Mouse (Mus musculus) bone marrow macrophage, adult 2 months (primary cell): ENCODE results near the gene Sall1. TPM values are rescaled to one million over a fixed set of nuclear protein-coding genes. Genes with fewer than 3 reads are reported as not detected.

ENCODE experiments used
- H3K27ac ChIP-seq: 2 replicates; pipeline ENCODE4 v1.5.1; 2012; ENCODE audit warnings: low read depth, low read length; ENCODE audit not compliant: insufficient read depth
- H3K4me1 ChIP-seq: 2 replicates; pipeline ENCODE4 v1.6.1; 2012; ENCODE audit warnings: low read length; ENCODE audit not compliant: control insufficient read depth, insufficient read depth
- H3K4me3 ChIP-seq: 2 replicates; pipeline ENCODE4 v1.5.1; 2012; ENCODE audit warnings: mild to moderate bottlenecking, low read length, moderate library complexity; ENCODE audit not compliant: insufficient read depth
- CTCF ChIP-seq: IDR thresholded peaks from 2 replicates; pipeline ENCODE4 v1.5.1; 2012; ENCODE audit warnings: low read depth, mild to moderate bottlenecking, low read length, moderate library complexity
- POLR2A ChIP-seq: IDR thresholded peaks from 2 replicates; pipeline ENCODE4 v1.6.1; 2012; ENCODE audit warnings: mild to moderate bottlenecking, low read depth, low read length, borderline replicate concordance
- polyA plus RNA-seq: library from polyadenylated mRNA; stranded (reverse); fragments of >200 nt; gene quantifications from 2 replicates; pipeline ENCODE4 v1.2.4, GENCODE M21; 2012; ENCODE audit not compliant: missing spikeins, insufficient read depth, insufficient read length

The Sall1 gene
- not detected in 2 replicates for polyA plus RNA-seq

- TF ChIP-seq CTCF (no peak), POLR2A (no peak)
- Histone ChIP-seq H3K4me3 (no peak within 1 kb of the TSS), H3K27ac (no peak within 1 kb of the TSS), H3K4me1 (no peaks in the 10 kb centered on the region)
Measured at GRCm38 (mm10) chr8:89043940-89044339, at the start of gene Sall1. Gene Sall1 (minus strand): TSS chr8:89044162.

DNA sequence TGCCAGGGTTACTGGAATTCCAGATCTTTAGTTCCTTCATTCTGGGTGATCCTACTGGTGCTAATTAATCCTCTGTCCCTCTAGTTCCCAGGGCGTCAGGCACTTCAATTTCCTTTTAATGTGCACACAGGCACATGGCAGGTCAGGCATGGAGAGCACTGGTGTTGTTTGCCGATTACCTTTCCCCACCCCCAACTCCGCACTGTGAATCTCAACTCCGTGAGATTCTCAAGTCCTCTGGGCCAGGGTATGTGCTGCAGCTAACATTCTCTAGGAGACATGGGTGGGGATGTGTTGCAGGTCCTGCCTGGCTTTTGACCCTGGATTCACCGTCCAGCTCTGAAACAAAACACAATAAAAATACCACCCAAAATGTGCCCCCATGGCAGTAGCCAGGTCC, 46.0 kb upstream of the Sall1 start:
- no peak overlapping the region for H3K27ac ChIP-seq
- H3K4me3 ChIP-seq = no peak overlapping the region
- no peaks in the 10 kb centered on the region for H3K4me1 ChIP-seq
- TF ChIP-seq POLR2A (no peak), CTCF (no peak)

GRCm38 (mm10) chr8:89079147-89079546, 35.2 kb upstream of the Sall1 start:
- TF ChIP-seq CTCF (no peak), POLR2A (no peak)
- Histone ChIP-seq H3K27ac (no peak overlapping the region), H3K4me3 (no peak overlapping the region), H3K4me1 (no peaks in the 10 kb centered on the region)

DNA sequence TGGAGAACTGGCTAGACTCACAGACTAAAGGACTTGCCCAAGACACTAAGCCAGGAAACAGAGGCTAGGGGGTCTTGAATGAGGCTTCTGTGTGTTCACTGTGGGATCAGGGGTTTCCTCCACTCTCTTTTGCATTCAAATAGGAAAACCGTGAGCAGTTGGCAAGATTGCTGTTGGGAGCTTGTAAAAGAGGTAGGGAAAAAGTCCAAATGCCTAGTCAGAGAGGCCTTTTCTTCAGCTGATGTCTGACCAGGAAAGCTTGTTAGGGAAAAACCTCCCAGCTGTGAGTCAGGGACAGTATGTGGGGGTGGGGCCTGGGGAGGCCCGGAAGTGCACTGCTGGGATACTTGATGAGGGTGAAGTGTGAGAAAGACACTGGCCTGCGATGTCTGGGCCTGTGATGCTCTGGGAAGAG, 29.0 kb upstream of the Sall1 start:
- no peak overlapping the region for H3K27ac ChIP-seq
- no peak for TF ChIP-seq POLR2A
- no peak overlapping the region for H3K4me3 ChIP-seq

GRCm38 (mm10) chr8:89067499-89067898, 23.5 kb upstream of the Sall1 start:
- H3K4me3 ChIP-seq = no peak overlapping the region
- TF ChIP-seq POLR2A = no peak
- H3K27ac ChIP-seq = no peak overlapping the region
- H3K4me1 ChIP-seq = no peaks in the 10 kb centered on the region

More for the DNA sequence above, 29.0 kb upstream of the Sall1 start:
- no peaks in the 10 kb centered on the region for H3K4me1 ChIP-seq

DNA sequence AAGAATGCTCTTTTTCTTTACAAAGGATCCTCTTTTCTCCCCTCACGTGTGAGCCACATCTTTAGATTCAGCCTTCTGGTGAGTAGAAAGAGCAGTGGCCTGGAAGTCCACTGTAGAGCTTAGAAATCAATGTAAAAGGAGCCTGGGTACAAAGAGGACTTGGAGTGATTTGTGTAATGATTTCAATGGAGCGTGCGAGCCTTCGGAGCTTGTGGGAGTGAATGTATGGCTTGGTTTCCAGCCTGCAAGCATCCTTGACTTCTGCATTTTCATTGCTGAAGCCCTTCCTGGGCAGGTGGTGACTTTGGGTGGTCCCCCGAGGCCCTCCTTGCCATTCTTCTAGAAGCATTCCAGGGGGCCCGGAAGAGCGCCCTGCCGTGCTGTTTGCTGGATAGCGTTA, 20.1 kb upstream of the Sall1 start:
- TF ChIP-seq POLR2A (no peak), CTCF (no peak)
- H3K4me3 ChIP-seq = no peak overlapping the region

DNA sequence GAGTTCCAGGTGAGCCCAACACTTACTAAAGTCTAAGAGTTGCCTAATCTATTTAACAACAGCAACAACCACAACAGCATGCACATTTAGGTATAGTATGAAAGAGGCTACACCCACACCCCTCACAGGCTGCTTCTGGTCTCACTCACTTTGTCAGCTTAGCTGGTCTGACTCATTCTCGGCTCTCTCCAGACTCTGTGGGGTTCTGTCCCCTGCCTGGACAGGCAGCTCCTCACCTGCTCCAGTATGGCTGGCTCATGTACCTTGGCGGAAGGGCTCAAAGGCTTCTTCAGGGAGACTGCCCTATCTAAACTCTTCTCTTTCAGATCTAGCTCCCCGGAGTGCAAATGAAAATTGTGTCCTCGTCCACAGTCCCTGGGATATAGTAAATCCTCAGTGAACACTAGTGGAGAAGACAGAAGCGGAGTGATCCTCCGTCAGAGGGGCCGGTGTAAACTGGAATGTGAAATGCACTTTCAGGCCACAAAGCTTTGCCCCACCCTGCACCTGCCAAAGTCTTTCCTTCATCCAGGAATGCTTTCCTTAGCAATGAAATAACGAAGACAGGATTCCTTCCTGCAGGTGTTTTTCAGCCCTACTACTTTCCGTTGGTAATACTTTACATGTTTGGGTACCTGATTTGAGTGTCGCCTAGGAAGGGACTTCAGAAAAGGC, 19.5 kb upstream of the Sall1 start:
- Histone ChIP-seq H3K4me3 (no peak overlapping the region), H3K27ac (no peak overlapping the region), H3K4me1 (no peaks in the 10 kb centered on the region)
- no peak for TF ChIP-seq POLR2A
- no peak for TF ChIP-seq CTCF

More for the DNA sequence above, 20.1 kb upstream of the Sall1 start:
- Histone ChIP-seq H3K4me1 (no peaks in the 10 kb centered on the region), H3K27ac (no peak overlapping the region)

GRCm38 (mm10) chr8:89060717-89061116, 16.8 kb upstream of the Sall1 start:
- H3K27ac ChIP-seq = no peak overlapping the region
- H3K4me3 ChIP-seq = no peak overlapping the region
- TF ChIP-seq CTCF (no peak), POLR2A (no peak)
- no peaks in the 10 kb centered on the region for H3K4me1 ChIP-seq

DNA sequence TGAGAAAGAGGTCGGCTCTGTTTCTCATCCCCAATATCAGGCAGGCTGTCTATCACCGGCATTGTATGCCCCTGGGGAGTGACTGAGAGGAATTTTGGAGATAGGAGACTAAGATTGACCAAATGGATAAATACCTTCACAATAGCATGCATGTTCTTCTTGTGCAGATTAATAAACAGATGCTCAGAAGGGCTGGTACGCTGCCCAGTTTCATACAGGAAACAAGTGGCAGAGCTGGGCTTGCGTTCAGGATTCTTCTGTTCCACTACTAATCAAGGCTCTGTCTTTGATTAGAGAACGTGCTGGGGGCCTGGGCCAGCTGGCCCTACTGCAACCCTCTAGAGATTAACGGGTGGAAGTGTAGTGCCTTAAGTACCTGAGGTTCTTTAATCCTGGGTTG, 15.5 kb upstream of the Sall1 start:
- TF ChIP-seq POLR2A = no peak
- Histone ChIP-seq H3K4me1 (no peaks in the 10 kb centered on the region), H3K4me3 (no peak overlapping the region), H3K27ac (no peak overlapping the region)

DNA sequence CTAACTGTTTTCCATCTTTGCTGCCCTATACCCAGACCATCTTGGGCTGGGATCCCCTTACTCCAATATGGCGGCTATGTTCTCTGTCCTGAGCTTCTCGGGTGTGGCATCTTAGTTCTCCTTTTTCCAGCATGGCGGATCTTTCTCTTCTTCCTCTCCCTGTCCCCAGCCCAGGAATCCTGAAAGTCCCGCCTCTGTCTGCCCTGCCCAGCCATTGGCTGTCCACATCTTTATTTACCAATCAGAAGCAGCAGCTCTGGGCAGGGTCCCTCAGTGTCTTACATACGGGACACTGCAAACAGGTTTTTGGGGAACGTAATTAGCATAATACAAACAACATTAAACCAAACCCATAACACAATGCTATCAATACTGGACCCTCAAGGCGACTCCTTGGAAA, 8.9 kb upstream of the Sall1 start:
- Histone ChIP-seq H3K4me3 (no peak overlapping the region), H3K4me1 (no peaks in the 10 kb centered on the region), H3K27ac (no peak overlapping the region)
- TF ChIP-seq CTCF (no peak), POLR2A (no peak)
